Mouse (Mus musculus) left cerebral cortex, adult 2 months (tissue): Measurements from ENCODE around the gene Emc8. TPM values are rescaled to one million over a fixed set of nuclear protein-coding genes. Genes with fewer than 3 reads are reported as not detected.

ENCODE experiments used
- DNase-seq, 2 experiments: peaks; one replicate each; pipeline ENCODE4 v3.0.0; 2021 to 2022; ENCODE audit warnings: low spot score in 2 of 2, mixed read lengths in 1 of 2; ENCODE audit errors: extremely low spot score in 1 of 2
- H3K27ac ChIP-seq: fragments of 200-600 bp; 2 replicates; pipeline ENCODE4 v1.8.1; 2022
- H3K4me3 ChIP-seq: fragments of 200-600 bp; 2 replicates; pipeline ENCODE4 v1.8.1; 2022
- CTCF ChIP-seq: fragments of 200-600 bp; IDR thresholded peaks from 2 replicates; pipeline ENCODE4 v1.8.1; 2022; ENCODE audit warnings: antibody characterized with exemption, mild to moderate bottlenecking, moderate library complexity
- intact Hi-C: fragments of 180-260 bp; cut with DNase I; formaldehyde crosslinking; loops from one replicate; pipeline ENCODE4 v1.15.1; 2025
- long read RNA-seq, 2 experiments: library from polyadenylated mRNA; stranded (forward); transcript quantifications; one replicate each; pipeline ENCODE4 v2.0.0; 2021; ENCODE audit warnings: borderline mapping rate in 2 of 2
- total RNA-seq, 2 experiments: library from RNA; stranded (reverse); gene quantifications; 2 replicates each; pipeline ENCODE4 v1.2.3; 2021

Gene Emc8
- total RNA-seq: 10 to 100 TPM; 68.1 to 81.2 TPM
- long read RNA-seq, experiment 1, full-length matches to known transcripts: 77 of 90 reads
- long read RNA-seq, experiment 1, partial matches to known transcripts: 3 of 90 reads
- long read RNA-seq, experiment 1, other reads (novel, unspliced or antisense): 10 of 90 reads
- long read RNA-seq, experiment 2, full-length matches to known transcripts: 75 of 85 reads
- long read RNA-seq, experiment 2, partial matches to known transcripts: 2 of 85 reads
- long read RNA-seq, experiment 2, other reads (novel, unspliced or antisense): 8 of 85 reads

DNA sequence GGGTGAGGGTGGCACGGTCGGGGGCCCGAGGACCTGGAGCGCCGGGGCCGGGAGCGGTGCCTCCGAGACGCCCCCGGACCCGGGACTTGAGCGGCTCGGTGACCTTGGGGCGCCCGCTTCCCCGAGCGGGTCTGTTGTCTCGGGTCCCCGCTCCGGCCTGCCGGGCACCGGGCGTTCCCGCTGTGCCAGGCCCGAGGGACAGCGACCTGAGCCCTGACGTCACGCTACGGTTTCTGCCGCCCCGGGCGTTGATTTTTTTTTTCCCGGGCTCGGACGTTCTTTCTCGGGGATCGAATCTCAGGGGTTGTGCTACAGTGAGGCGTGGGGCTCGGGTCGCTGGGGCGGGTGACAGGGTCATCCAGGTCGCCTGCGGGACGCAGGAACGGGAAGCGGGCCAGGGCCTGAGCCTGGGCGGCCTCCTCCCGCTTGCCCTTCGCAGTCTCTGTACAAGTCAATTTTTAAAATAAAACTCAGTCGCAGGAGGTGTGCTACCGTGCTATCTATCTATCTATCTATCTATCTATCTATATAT lies at the start of gene Emc8:
Gene Emc8 (minus strand): TSS at position 200 of the 532 bp plus-strand sequence.
- no peak for DNase-seq
- intact Hi-C loops: no loop called here
- Histone ChIP-seq H3K27ac (peak within 1 kb of the TSS; percentile 95), H3K4me3 (peak within 1 kb of the TSS; percentile 100)
- no peak for TF ChIP-seq CTCF

DNA sequence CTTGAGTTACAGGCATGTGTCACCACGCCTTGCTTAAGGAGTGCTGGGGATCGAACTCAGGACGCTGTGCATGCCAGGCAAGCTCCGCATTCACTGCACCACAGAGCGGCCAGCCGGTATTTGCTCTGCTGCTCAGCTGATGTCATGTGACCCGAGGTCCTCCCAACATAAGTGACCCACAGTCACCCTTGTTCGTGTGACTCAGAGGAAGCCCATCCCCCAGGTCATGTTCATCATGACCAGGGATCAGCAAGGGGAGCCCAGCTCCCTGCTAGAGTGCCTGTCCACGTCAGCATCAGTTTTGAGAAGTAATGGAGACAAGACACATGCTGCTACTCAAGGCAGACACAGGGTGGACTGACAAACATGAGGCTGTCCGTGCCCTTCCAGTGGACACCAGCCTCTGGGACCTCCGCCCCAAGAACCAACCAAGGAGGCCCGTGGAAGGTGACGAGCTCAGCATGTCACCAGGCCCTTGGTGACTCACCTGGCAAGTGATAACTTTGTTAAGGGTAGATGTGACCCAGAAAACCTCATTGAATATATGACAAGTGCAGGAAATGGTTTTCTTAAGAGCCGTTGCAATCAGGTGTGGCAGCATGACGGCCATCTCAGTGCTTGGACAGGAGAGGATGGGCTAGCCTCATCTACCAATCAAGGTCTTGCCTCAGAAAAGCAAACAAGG lies 47.8 kb upstream of the Emc8 start:
- intact Hi-C loops: no loop called here
- no peak overlapping the region for H3K27ac ChIP-seq
- no peak overlapping the region for H3K4me3 ChIP-seq
- DNase-seq: no peak
- no peak for TF ChIP-seq CTCF

DNA sequence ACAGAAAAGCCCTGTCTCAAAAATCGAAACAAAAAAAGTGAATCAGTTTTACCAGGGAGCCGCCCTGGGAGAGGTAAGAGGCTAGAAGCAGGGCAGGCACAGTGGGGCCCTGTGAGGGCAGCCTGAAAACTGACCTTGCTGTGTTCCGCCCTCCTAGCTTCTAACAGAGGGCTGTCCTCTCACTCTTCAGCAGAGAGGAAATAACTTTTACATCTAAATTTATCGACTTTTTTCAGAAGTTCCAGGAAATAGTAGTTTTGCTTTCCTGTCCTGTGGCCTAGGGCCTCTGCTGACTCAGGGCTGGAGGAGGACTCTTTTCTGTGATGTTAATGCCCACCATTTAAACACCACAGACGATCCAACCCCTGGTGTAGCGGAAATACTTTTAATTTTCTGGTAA lies 46.8 kb upstream of the Emc8 start:
- intact Hi-C loops: no loop called here
- no peak for TF ChIP-seq CTCF
- DNase-seq: no peak
- Histone ChIP-seq H3K4me3 (no peak overlapping the region), H3K27ac (no peak overlapping the region)

DNA sequence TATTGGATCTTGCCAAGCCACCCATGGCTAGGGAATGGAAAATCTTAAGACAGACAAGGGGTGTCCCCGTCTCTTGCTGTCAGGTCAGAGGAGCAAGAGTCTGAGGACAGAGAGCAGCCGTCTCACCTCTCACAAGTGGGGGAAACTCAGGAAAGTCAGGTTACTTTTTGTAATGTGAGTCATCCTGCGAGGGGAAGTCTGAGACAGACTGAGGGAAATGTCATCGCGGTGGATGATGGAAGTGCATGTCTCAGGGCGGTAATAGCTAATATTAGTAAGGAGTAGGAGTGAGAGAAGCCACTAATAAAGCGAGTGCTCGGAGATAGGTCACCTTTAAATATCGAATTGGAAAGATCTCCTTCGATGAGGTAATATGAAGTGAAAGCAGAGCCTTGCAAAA lies 40.8 kb upstream of the Emc8 start:
- H3K4me3 ChIP-seq: no peak overlapping the region
- intact Hi-C loops: no loop called here
- no peak overlapping the region for H3K27ac ChIP-seq
- TF ChIP-seq CTCF: no peak
- peak in 1 of 2 experiments; percentile 16 for DNase-seq

DNA sequence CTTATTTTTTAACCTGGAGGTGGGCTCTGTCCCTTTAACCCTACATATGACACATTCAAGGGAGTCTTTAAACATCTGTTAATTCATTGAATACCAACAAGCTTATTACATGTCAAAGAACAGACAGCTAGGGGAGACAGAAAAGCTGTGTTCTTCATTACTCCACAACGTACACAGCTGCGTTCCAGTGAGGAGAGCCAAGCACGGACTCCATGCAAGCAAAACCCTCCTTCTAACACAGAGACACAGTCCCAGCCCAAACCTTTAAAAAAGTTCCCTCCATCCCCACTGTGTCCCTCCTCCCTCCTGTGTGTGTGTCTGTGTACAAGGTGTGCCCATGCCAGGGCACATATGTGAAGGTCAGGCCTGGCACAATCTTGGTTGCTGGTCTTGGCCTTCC lies 37.8 kb upstream of the Emc8 start:
- TF ChIP-seq CTCF: no peak
- no peak overlapping the region for H3K4me3 ChIP-seq
- no peak overlapping the region for H3K27ac ChIP-seq
- no peak for DNase-seq
- intact Hi-C loops: no loop called here

DNA sequence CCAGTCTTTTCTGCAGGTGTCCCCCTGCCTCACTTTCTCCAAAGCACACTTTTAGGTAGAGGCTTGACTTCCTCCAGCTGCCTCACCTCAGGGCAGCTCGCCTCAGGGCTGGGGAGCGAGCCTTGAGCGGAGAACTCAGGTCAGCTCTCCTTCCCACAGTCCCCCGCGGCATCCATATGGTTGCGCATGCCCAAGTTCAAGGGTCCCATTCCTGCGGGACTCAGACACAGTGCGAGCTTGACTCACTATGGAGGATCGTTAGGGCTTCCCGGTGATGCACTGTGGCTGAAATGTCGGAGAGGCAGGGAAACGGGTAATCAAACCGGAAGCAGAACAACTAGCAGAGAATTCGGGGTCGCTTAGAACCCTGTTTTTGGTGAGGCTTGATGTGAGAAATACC lies 36.8 kb upstream of the Emc8 start:
- no peak for TF ChIP-seq CTCF
- no peak overlapping the region for H3K27ac ChIP-seq
- no peak overlapping the region for H3K4me3 ChIP-seq
- DNase-seq: no peak
- intact Hi-C loops: no loop called here

DNA sequence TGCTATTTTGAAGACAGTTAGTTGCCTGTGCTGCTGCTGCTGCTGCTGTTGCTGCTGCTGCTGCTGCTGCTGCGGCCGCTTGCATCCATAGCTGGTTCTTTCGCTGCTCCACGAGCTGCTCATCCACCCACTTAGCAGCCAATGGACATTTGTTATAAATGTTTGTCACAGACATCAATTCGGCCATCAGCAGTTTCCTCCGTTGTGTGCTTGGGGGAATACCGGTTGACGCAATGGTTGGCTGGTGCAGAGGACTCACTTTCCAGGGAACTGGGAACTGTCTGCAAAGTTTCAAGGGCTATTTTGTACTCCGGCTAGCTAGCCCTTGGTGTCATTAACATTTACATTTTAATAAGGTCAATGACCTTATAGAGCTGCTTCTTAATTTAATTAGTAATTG lies 35.8 kb upstream of the Emc8 start:
- no peak overlapping the region for H3K27ac ChIP-seq
- no peak for TF ChIP-seq CTCF
- no peak for DNase-seq
- intact Hi-C loops: no loop called here
- no peak overlapping the region for H3K4me3 ChIP-seq

DNA sequence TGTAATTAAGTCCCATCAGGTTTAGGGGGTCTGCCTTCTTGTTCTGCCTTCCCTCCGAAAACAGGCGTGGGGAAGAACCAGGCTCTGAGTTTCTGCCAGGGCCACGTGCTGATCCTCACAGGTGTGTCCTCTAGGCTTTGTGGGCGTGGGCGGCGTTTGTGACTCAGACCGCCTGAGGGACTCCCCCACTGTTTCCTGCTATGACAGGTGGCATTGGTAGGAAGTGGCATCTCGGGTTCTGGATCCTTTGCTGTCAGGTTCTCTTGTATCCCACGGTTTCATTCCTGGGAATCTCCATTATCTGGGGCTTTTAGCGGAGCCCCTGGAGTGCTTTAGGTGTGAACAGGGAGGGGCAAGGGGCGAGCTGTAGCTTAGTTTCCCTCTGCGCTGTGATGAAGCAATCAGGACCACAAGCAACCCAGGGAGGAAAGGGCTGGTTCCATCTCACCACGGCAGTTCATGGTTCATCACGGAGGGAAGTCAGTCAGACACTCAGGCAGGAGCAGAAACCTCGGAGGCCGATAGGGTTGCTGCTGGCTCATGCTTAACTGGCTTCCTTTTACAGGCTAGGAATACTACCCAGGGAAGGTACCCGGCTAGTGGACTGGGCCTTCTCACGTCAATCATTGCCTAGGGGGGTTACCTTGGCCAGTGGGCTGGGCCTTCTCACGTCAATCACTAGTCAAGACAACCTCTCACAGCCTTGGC lies 33.5 kb upstream of the Emc8 start:
- peak; percentile 30 to 41 for DNase-seq
- Histone ChIP-seq H3K4me3 (no peak overlapping the region), H3K27ac (no peak overlapping the region)
- intact Hi-C loops: loop anchor here (2.0 kb wide), 1 partner anchor 33 kb away; no protein-coding TSS in a partner anchor
- no peak for TF ChIP-seq CTCF

DNA sequence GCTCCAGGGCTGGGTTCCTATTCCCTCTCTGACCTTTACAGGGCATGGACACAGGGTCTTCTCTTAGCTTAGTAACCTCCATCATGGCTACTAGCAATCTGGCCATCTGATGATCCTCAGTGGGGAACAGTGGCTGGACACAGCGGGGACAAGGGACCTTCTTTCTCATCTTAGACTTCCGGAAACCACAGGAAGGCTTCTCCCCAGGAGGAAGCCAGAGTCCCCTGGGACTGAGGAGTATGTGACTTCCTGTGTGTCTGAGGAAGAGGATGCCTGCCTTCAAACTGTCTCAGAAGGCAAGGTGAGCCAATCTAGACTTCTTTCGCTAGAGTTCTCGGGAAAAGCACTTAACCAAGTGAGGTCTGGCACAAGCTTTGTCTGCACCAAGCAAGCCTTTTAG lies 31.7 kb upstream of the Emc8 start:
- intact Hi-C loops: loop anchor here (2.0 kb wide), 1 partner anchor 35 kb away; no protein-coding TSS in a partner anchor
- no peak for DNase-seq
- no peak for TF ChIP-seq CTCF
- no peak overlapping the region for H3K4me3 ChIP-seq
- no peak overlapping the region; the same call in 1 of the 2 replicates for H3K27ac ChIP-seq

DNA sequence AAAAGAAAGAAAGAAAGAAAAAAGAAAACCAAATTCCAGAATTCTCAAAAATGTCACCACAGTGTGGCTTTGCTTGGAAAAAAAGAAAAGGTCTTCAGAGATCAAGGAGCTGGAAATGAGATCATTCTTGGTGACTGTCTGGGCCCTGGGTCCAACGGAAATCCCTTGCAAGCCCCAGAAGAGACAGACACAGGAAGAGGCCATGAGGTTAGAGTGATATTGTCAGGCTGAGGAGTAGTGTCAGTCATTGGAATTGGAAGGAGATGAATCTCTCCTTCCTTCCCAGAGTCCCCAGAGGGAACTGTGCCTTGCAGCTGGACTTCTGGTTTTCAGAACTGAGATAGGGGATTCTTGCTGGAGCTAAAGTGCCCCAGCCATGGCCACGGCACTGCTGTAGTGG lies 31.2 kb upstream of the Emc8 start:
- H3K4me3 ChIP-seq: no peak overlapping the region
- TF ChIP-seq CTCF: no peak
- no peak for DNase-seq
- intact Hi-C loops: no loop called here
- H3K27ac ChIP-seq: no peak overlapping the region; the same call in 1 of the 2 replicates

DNA sequence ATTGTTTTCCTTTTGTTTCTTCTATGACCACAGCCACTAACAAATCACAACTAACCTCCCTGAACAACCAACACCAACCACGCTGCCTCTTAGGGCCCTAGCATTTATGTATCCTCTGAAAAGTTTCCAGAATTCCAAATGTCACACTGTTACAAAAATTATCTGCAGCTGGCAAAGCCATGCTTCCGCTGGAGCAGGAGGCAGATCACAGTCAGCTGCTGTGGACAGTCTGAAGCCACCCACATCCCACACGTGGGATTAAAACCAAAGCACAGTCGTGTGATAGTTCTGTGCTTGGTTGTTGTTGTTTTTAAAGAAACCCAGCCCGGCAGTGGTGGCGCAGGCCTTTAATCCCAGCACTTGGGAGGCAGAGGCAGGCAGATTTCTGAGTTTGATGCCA lies 30.7 kb upstream of the Emc8 start:
- DNase-seq: no peak
- no peak for TF ChIP-seq CTCF
- H3K27ac ChIP-seq: no peak overlapping the region
- H3K4me3 ChIP-seq: no peak overlapping the region
- intact Hi-C loops: no loop called here

DNA sequence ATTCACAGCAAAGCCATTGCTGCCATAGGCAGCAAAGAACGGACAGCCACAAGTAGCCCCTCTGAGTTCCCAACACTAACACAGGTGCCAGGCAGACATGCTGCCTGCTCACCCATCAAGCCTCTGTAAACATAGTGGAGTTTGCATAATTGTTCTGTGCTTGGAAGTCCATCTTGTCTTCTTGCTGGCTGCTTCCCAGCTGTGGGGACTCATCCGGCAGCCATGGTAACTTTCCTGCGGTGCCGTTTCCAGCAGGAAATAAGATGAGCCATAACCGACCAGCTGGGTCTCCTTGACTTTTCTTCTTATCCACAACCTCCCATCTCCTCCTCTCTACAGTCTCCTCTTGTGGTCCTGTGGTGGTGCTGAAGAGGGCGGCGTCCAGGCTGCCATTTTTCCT lies 30.1 kb upstream of the Emc8 start:
- Histone ChIP-seq H3K27ac (no peak overlapping the region), H3K4me3 (no peak overlapping the region)
- no peak for TF ChIP-seq CTCF
- DNase-seq: no peak
- intact Hi-C loops: no loop called here
